Mouse (Mus musculus): ENCODE data around the gene Slc41a2. TPM values are rescaled to one million over a fixed set of nuclear protein-coding genes. Genes with fewer than 3 reads are reported as not detected.

Slc41a2 gene
- polyA plus RNA-seq, 1 experiment from 2014 or later = 4.9 TPM

DNA sequence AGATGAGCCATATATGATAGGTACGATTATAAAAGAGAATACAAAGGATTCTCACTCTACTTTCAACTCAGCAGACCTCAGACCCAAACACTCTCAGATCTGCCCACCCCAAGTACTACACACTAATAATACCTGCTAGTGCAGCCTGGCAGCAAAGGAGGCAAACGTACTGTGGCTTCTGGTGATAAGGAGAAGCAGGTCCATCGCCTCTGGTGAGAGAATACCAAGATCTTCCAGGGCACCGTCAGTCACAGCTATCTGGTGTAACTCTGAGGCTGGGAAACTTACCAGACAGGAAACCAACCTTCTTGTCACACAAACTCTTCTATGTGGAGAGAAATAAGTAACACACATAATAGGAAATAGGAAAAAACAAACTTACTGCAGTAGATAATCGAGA, 24.6 kb downstream of the Slc41a2 start:
- peaks cover 4% of the 10 kb centered on the region; the same call in 1 of the 2 replicates for H3K9me3 ChIP-seq (ENCODE audit: control insufficient read depth, low read length)
- H3K36me3 ChIP-seq (ENCODE audit: control insufficient read depth, insufficient read depth, low read length) = no peaks in the 10 kb centered on the region
- no peaks in the 10 kb centered on the region for H3K4me1 ChIP-seq (ENCODE audit: control insufficient read depth, insufficient read depth, low read length)
- H3K4me3 ChIP-seq (ENCODE audit: low read depth, low read length) = no peak overlapping the region
- WGBS = 83% methylated on average over 5 of the region's 5 CpGs
- H3K27ac ChIP-seq (replicated peaks; ENCODE audit: low read depth, low read length) = no peak overlapping the region
- no peak overlapping the region for H3K9ac ChIP-seq (ENCODE audit: low read depth, low read length)
- DNase-seq (ENCODE audit: low spot score) (no peak), ATAC-seq (ENCODE audit: low read depth) (no peak)
- H3K4me2 ChIP-seq (ENCODE audit: low read depth, low read length) = no peak overlapping the region
- no peaks in the 10 kb centered on the region for H3K27me3 ChIP-seq (replicated peaks; ENCODE audit: control insufficient read depth, insufficient read depth, low read length)

GRCm38 (mm10) chr10:83310356-83310755, 27.3 kb downstream of the Slc41a2 start:
- Histone ChIP-seq H3K9me3 (ENCODE audit: control insufficient read depth, low read length) (peaks cover 4% of the 10 kb centered on the region; the same call in 1 of the 2 replicates), H3K27me3 (replicated peaks; ENCODE audit: control insufficient read depth, insufficient read depth, low read length) (no peaks in the 10 kb centered on the region), H3K4me3 (ENCODE audit: low read depth, low read length) (no peak overlapping the region), H3K27ac (replicated peaks; ENCODE audit: low read depth, low read length) (no peak overlapping the region), H3K4me2 (ENCODE audit: low read depth, low read length) (no peak overlapping the region), H3K4me1 (ENCODE audit: control insufficient read depth, insufficient read depth, low read length) (no peaks in the 10 kb centered on the region), H3K9ac (ENCODE audit: low read depth, low read length) (no peak overlapping the region), H3K36me3 (ENCODE audit: control insufficient read depth, insufficient read depth, low read length) (no peaks in the 10 kb centered on the region)
- no peak for DNase-seq (ENCODE audit: low spot score)
- 73% methylated on average over 7 of the region's 7 CpGs for WGBS
- no peak for ATAC-seq (ENCODE audit: low read depth)

DNA sequence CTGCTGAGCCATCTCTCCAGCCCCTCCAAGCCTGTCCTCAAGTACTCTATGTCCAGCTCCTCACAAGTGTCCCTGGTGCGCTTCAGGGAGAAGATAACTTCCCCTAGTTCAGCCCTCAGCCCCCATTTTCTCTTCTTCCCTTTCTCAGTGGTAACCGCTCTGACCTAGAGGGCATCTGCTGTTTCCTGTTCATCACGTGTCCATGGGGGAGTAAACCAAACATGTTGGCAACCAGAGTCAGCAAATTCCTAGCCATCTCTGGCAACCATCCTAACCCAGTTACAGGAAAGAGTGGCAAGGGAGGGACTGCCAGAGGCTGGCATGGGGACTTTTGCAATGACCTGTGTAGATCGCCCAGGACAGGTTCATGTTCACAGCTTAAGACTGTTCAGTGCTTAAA, 36.0 kb downstream of the Slc41a2 start:
- ATAC-seq (ENCODE audit: low read depth) (no peak), DNase-seq (ENCODE audit: low spot score) (no peak)
- H3K4me1 ChIP-seq (ENCODE audit: control insufficient read depth, insufficient read depth, low read length) = no peaks in the 10 kb centered on the region
- no peaks in the 10 kb centered on the region for H3K27me3 ChIP-seq (replicated peaks; ENCODE audit: control insufficient read depth, insufficient read depth, low read length)
- H3K9me3 ChIP-seq (ENCODE audit: control insufficient read depth, low read length) = no peaks in the 10 kb centered on the region
- no peak overlapping the region for H3K4me2 ChIP-seq (ENCODE audit: low read depth, low read length)
- H3K27ac ChIP-seq (replicated peaks; ENCODE audit: low read depth, low read length) = no peak overlapping the region
- no peak overlapping the region for H3K9ac ChIP-seq (ENCODE audit: low read depth, low read length)
- 63% methylated on average over 4 of the region's 4 CpGs for whole genome bisulfite sequencing
- no peaks in the 10 kb centered on the region for H3K36me3 ChIP-seq (ENCODE audit: control insufficient read depth, insufficient read depth, low read length)
- H3K4me3 ChIP-seq (ENCODE audit: low read depth, low read length) = no peak overlapping the region

GRCm38 (mm10) chr10:83301054-83301453, 36.6 kb downstream of the Slc41a2 start:
- H3K9ac ChIP-seq (ENCODE audit: low read depth, low read length) = no peak overlapping the region
- WGBS = 53% methylated on average over 3 of the region's 3 CpGs
- no peak overlapping the region for H3K27ac ChIP-seq (replicated peaks; ENCODE audit: low read depth, low read length)
- DNase-seq (ENCODE audit: low spot score) (no peak), ATAC-seq (ENCODE audit: low read depth) (no peak)
- H3K9me3 ChIP-seq (ENCODE audit: control insufficient read depth, low read length) = no peaks in the 10 kb centered on the region
- H3K4me3 ChIP-seq (ENCODE audit: low read depth, low read length) = no peak overlapping the region
- H3K4me1 ChIP-seq (ENCODE audit: control insufficient read depth, insufficient read depth, low read length) = no peaks in the 10 kb centered on the region
- no peaks in the 10 kb centered on the region for H3K27me3 ChIP-seq (replicated peaks; ENCODE audit: control insufficient read depth, insufficient read depth, low read length)
- H3K4me2 ChIP-seq (ENCODE audit: low read depth, low read length) = no peak overlapping the region
- no peaks in the 10 kb centered on the region for H3K36me3 ChIP-seq (ENCODE audit: control insufficient read depth, insufficient read depth, low read length)

- no peak overlapping the region for H3K27ac ChIP-seq (replicated peaks; ENCODE audit: low read depth, low read length)
- no peak overlapping the region for H3K9ac ChIP-seq (ENCODE audit: low read depth, low read length)
- DNase-seq (ENCODE audit: low spot score) (no peak), ATAC-seq (ENCODE audit: low read depth) (no peak)
- no peak overlapping the region for H3K4me2 ChIP-seq (ENCODE audit: low read depth, low read length)
- no peaks in the 10 kb centered on the region for H3K27me3 ChIP-seq (replicated peaks; ENCODE audit: control insufficient read depth, insufficient read depth, low read length)
- H3K4me3 ChIP-seq (ENCODE audit: low read depth, low read length) = no peak overlapping the region
- H3K36me3 ChIP-seq (ENCODE audit: control insufficient read depth, insufficient read depth, low read length) = no peaks in the 10 kb centered on the region
- no peaks in the 10 kb centered on the region for H3K9me3 ChIP-seq (ENCODE audit: control insufficient read depth, low read length)
- WGBS = 63% methylated on average over 4 of the region's 4 CpGs
- no peaks in the 10 kb centered on the region for H3K4me1 ChIP-seq (ENCODE audit: control insufficient read depth, insufficient read depth, low read length)
Observed at GRCm38 (mm10) chr10:83297017-83297416, 40.7 kb downstream of the Slc41a2 start.

- Histone ChIP-seq H3K9me3 (ENCODE audit: control insufficient read depth, low read length) (no peaks in the 10 kb centered on the region), H3K9ac (ENCODE audit: low read depth, low read length) (no peak overlapping the region), H3K4me1 (ENCODE audit: control insufficient read depth, insufficient read depth, low read length) (no peaks in the 10 kb centered on the region), H3K27ac (replicated peaks; ENCODE audit: low read depth, low read length) (no peak overlapping the region), H3K4me2 (ENCODE audit: low read depth, low read length) (no peak overlapping the region), H3K4me3 (ENCODE audit: low read depth, low read length) (no peak overlapping the region), H3K27me3 (replicated peaks; ENCODE audit: control insufficient read depth, insufficient read depth, low read length) (no peaks in the 10 kb centered on the region), H3K36me3 (ENCODE audit: control insufficient read depth, insufficient read depth, low read length) (no peaks in the 10 kb centered on the region)
- WGBS = 16% methylated on average over 9 of the region's 9 CpGs
- DNase-seq (ENCODE audit: low spot score) (peak; percentile 75), ATAC-seq (ENCODE audit: low read depth) (no peak)
Observed at GRCm38 (mm10) chr10:83294746-83295145, 42.9 kb downstream of the Slc41a2 start.

DNA sequence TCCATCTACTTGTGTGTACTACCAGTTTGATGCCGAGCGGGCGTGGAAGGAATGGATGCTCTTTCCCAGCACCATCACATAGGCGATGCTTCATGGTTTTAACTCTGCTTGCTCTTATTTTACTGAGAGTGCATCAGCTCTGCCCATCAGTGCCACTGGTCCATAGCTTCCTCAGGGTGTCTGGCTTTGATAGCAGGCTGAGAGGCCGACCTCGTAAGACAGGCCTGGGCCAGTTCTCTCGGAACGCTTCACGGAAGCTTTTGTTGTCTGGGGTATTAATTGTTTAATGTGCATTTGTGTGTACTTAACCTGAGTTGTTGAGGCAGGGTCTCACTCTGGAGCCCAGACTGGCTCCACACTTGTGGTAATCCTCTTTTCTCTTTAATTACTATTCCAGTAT, 44.3 kb downstream of the Slc41a2 start:
- Histone ChIP-seq H3K4me3 (ENCODE audit: low read depth, low read length) (no peak overlapping the region), H3K27ac (replicated peaks; ENCODE audit: low read depth, low read length) (no peak overlapping the region), H3K36me3 (ENCODE audit: control insufficient read depth, insufficient read depth, low read length) (no peaks in the 10 kb centered on the region), H3K4me1 (ENCODE audit: control insufficient read depth, insufficient read depth, low read length) (no peaks in the 10 kb centered on the region), H3K9me3 (ENCODE audit: control insufficient read depth, low read length) (no peaks in the 10 kb centered on the region), H3K9ac (ENCODE audit: low read depth, low read length) (no peak overlapping the region), H3K27me3 (replicated peaks; ENCODE audit: control insufficient read depth, insufficient read depth, low read length) (no peaks in the 10 kb centered on the region), H3K4me2 (ENCODE audit: low read depth, low read length) (no peak overlapping the region)
- 80% methylated on average over 9 of the region's 9 CpGs for WGBS
- DNase-seq (ENCODE audit: low spot score) = peak; percentile 12
- no peak for ATAC-seq (ENCODE audit: low read depth)

DNA sequence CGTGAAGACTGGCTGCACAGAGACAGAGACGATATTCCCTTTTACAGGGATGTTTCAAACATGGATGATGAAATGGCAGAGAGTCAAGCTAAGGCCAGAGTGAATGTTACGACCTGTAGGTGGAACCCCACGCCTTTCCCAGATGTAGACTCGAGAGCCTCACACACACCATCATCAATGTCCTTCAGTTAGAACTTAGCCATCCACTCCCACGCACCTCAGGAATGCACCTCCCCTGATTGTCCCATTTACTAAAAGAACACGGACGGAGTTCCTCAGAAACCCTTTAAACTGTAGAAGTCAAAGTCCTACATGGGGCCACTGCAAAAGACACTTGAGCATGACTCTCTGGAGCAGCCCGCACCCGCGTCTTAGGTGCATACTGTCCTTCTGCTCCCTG, 46.0 kb downstream of the Slc41a2 start:
- H3K9ac ChIP-seq (ENCODE audit: low read depth, low read length) = no peak overlapping the region
- WGBS = 87% methylated on average over 11 of the region's 11 CpGs
- no peaks in the 10 kb centered on the region for H3K27me3 ChIP-seq (replicated peaks; ENCODE audit: control insufficient read depth, insufficient read depth, low read length)
- H3K4me1 ChIP-seq (ENCODE audit: control insufficient read depth, insufficient read depth, low read length) = no peaks in the 10 kb centered on the region
- no peak overlapping the region for H3K4me2 ChIP-seq (ENCODE audit: low read depth, low read length)
- no peak overlapping the region for H3K27ac ChIP-seq (replicated peaks; ENCODE audit: low read depth, low read length)
- no peaks in the 10 kb centered on the region for H3K9me3 ChIP-seq (ENCODE audit: control insufficient read depth, low read length)
- H3K36me3 ChIP-seq (ENCODE audit: control insufficient read depth, insufficient read depth, low read length) = no peaks in the 10 kb centered on the region
- no peak overlapping the region for H3K4me3 ChIP-seq (ENCODE audit: low read depth, low read length)
- ATAC-seq (ENCODE audit: low read depth) (no peak), DNase-seq (ENCODE audit: low spot score) (no peak)

DNA sequence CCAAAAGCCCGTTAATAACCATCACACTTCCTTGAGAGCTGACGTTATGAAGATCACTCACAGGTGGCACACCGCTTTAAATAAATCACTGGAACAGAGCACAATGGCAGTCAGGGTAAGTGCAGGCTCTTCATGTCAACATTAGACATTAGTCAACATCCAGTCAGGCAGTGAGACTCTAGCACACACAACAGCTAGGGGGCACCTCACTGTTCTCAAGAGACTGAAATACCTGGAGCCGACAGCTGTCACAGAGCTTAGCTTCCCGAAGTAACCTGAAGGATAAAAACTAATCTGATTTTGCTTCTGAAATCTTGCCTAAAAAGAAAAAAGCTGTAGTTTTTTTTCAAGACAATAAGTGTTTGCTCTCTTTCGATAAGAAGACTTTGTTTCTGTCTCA, 49.9 kb downstream of the Slc41a2 start:
- no peaks in the 10 kb centered on the region for H3K27me3 ChIP-seq (replicated peaks; ENCODE audit: control insufficient read depth, insufficient read depth, low read length)
- no peak for ATAC-seq (ENCODE audit: low read depth)
- no peak overlapping the region for H3K4me3 ChIP-seq (ENCODE audit: low read depth, low read length)
- H3K9ac ChIP-seq (ENCODE audit: low read depth, low read length) = no peak overlapping the region
- H3K27ac ChIP-seq (replicated peaks; ENCODE audit: low read depth, low read length) = no peak overlapping the region
- no peak overlapping the region for H3K4me2 ChIP-seq (ENCODE audit: low read depth, low read length)
- no peaks in the 10 kb centered on the region for H3K36me3 ChIP-seq (ENCODE audit: control insufficient read depth, insufficient read depth, low read length)
- DNase-seq (ENCODE audit: low spot score) = peak; percentile 9
- WGBS = 61% methylated on average over 6 of the region's 6 CpGs
- H3K4me1 ChIP-seq (ENCODE audit: control insufficient read depth, insufficient read depth, low read length) = peaks cover 2% of the 10 kb centered on the region
- no peaks in the 10 kb centered on the region for H3K9me3 ChIP-seq (ENCODE audit: control insufficient read depth, low read length)
